Mouse (Mus musculus) kidney, postnatal 4 days (tissue): ENCODE measurements around the gene Tmem107.

Source experiments
- DNase-seq, 2 experiments: peaks; one replicate each; pipeline ENCODE4 v3.0.0; 2021; ENCODE audit warnings: mixed read lengths in 2 of 2

The Tmem107 gene

DNA sequence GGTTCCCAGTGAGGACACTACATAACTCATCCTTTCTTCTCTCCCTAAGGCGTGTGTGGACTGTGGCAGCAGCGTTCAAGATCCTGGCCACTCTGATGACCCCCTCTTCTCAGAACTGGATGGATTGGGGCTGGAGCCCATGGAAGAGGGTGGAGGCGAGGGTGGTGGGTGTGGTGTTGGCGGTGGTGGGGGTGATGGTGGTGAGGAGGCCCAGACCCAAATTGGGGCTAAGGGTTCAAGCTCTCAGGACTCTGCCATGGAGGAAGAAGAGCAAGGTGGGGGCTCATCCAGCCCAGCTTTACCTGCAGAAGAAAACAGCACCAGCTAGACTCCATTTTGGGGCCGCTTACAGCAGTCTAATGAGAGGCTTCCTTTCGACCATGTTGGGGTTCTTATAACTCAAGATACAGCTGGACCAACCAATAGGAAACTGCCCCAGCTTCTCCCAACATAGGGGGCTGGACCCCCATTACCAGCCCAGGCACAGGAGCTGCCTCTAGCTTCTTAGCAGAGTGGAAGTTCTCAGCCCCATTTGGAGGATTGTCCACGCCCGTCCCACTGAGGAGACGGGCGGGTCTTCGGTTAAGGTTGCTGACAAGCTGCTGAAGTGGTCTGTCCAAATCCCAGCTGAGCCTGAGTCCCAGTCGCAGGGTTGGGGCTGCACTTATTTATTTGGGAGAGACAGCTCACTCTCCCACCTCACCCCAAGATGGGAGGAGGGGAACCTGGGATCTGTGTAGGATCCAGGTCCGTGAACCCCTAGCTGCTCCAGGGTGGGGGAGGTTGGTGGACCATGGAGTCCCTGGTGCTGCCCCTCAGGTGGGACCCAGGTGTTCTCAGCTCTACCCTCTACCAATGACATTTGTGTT lies 38.7 kb downstream of the Tmem107 start:
- DNase-seq: no peak

DNA sequence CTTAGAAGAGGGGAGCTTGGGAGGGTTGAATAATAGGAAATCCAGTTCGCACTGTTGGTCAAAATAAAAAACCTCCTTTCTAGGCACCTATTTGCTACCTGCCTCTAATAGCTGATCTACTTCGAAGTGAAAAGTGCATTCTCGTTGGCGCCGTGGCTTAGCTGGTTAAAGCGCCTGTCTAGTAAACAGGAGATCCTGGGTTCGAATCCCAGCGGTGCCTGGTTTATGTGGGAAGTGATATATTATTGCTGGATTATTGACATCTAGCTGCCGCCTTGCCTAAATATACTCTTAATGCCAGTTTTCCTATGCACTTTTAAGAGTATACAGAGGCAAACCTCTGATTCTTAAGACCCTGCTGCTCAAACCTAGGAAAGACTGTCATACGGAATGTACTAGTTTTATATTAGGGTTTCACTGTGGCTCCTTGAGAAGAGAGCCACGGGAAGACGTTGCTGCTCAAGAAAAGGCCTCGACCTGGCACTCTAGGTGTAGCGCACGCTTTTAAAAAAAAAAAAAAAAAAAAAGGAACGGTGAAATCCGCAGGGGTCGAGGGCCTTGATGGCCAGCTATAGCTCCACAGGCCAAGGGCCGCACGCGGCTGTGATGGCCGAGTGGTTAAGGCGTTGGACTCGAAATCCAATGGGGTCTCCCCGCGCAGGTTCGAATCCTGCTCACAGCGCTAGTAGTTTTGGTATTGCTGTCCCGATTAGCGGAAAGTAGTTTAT lies 39.9 kb downstream of the Tmem107 start:
- peak; percentile 98 to 99 for DNase-seq

DNA sequence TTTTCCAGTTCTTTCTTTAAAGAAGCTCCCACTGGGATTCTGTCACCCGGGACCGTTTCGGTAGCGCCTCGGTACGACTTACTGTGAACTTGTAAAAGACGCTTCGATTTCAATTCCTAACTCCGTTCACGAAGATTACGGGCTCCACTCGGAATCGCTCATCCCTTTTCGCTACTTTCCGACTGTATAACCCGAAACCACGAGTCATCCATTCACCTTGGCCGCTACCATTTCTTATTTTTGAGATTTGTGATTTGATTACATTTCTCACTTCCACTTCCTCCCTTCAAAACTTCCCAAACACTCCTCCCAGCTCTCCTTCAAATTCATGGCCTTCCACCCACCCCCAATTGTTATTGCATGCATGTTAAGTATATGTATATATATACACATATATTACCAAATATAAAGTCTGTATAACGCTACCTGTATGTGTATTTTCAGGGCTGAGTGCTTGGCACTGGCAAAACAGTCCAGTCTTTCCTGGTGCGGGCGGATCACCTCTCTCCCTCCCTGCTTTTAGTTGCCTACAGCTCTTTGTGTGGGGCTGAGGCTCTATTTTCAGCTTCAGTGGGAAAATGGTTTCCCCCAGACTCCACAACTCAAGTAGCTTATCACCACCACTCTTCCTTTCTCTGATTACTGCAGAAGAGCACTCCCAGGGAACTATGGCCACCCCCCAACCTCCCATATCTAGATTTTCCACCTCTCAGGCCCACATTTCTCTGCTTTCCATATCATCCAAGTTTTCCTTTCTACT lies 40.6 kb downstream of the Tmem107 start:
- no peak for DNase-seq

- DNase-seq: no peak
Observed at GRCm38 (mm10) chr11:69111865-69112264, 41.3 kb downstream of the Tmem107 start.

DNA sequence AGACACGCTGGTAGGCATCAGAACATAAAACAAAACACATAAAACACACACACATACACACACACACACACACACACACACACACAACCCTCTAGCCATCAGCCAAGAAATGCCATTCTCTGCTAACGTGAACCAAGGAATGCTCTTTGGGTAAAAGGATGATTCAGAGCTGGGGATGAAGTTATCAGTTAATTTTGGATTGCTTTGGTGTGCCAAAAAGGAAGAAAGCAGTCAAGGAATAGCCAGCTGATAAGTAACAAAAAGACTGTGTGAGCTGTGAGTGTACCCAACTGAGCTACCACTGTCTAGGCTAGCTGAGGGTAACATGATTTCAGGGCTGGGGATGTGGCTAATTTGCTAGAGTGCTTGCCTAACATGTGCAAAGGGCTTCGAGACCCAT lies 43.4 kb downstream of the Tmem107 start:
- DNase-seq: no peak

DNA sequence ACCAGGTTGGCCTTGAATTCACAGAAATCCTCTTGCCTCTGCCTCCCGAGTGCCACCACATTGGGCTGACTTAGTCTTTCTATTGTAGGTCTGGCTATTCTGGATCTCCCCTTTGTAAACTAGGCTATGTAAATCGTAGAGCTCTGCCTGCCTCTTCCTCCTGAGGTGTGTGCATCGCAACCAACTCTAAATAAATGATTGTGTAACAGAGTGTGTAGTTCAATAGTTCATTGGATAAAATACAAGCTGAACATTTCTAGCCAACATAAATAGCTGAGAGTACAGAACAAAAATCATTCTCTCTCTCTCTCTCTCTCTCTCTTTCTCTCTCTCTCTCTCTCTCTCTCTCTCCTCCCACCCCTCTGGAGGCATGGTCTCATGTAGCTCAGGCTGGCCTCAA lies 44.0 kb downstream of the Tmem107 start:
- DNase-seq: no peak

- DNase-seq: no peak
Observed at GRCm38 (mm10) chr11:69116843-69117242, 46.2 kb downstream of the Tmem107 start.

DNA sequence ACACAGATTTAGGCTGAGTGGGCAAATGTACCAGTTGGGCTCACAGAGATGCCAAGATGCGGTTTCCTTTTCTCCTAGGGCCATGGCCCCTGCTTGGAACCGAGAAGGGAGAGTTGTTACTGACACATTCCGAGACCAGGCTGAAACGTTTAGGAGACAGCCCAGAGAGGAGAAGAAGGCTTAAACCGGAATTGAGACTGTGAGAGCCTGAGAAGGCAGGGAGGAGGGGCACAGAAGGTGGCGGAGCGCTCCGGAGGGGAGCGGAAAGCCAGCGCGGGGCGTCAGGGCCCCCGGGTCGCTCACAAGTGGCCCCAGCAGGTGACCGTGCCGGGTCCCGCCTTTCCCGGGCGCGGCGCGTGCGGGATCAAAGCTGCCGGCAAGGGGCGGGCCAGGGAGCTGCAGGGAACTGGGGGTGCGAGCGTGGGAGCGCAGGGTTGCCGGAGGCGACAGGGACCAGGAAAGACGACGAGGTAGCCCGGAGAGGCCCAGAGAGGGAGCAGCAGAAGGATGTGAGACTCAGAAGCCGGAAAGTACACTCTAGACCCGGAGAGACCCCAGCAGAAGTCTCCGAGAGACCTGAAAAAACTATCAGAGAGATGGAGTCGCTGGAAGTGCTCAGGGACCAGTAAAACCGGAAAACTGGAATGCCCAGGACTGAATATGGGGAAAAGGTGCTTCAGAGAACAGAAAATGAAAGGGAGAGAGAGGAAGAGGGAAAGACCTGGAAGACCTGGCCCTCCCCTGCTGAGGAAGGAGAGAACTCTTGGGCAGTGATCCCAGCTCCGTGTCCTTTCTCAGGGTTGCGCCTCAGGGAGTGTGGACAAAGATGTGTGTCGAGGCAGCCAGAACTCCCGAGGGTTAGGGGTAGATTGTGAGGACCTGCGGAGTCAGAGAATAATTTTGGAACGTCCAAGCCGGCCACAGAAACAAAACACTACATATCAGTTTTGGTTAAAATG lies 47.4 kb downstream of the Tmem107 start:
- peak; percentile 69 to 80 for DNase-seq

GRCm38 (mm10) chr11:69118765-69119164 lies 48.2 kb downstream of the Tmem107 start:
- peak; percentile 83 to 88 for DNase-seq

GRCm38 (mm10) chr11:69119446-69120155 lies 49.0 kb downstream of the Tmem107 start:
- no peak for DNase-seq

- DNase-seq: peak; percentile 48 to 57
Observed at GRCm38 (mm10) chr11:69120221-69121000, 49.8 kb downstream of the Tmem107 start, which contains the start of gene Hes7. Gene Hes7 (plus strand): TSS chr11:69120404.

DNA sequence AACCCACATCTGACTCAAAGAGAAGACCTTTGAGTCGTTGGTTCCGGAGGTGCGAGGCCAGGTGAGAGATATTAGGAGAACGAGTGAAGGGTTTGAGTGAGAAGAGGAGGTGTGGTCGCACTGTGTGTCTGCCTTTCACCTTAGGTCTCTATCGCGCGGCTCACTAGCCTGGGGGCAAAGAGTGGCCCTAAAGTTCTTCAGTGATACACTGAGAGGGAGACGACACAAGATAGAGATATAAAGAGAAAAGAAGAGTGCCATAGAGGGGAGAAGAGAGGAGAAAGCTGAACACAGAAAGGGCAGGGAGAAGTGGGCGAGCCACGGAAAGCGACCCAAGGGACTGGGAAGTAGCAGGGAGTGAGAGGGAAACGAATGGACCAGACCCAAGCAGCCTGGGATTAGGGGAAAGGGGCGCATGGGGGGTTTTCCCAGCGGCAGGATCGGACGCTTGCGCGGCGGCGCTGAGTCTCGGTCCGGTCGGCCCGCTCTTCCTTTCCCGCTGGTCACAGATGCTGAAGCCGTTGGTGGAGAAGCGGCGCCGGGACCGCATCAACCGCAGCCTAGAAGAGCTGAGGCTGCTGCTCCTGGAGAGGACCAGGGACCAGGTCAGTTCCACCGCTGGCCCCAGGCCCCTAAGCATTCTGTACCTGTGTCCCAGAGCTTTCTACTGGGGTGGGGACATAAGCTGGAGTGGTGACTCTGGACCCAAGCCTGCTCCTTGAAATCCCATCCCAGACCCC lies 50.6 kb downstream of the Tmem107 start:
- peak; percentile 48 to 62 for DNase-seq

GRCm38 (mm10) chr11:69121741-69122335 lies 51.2 kb downstream of the Tmem107 start:
- no peak for DNase-seq

DNA sequence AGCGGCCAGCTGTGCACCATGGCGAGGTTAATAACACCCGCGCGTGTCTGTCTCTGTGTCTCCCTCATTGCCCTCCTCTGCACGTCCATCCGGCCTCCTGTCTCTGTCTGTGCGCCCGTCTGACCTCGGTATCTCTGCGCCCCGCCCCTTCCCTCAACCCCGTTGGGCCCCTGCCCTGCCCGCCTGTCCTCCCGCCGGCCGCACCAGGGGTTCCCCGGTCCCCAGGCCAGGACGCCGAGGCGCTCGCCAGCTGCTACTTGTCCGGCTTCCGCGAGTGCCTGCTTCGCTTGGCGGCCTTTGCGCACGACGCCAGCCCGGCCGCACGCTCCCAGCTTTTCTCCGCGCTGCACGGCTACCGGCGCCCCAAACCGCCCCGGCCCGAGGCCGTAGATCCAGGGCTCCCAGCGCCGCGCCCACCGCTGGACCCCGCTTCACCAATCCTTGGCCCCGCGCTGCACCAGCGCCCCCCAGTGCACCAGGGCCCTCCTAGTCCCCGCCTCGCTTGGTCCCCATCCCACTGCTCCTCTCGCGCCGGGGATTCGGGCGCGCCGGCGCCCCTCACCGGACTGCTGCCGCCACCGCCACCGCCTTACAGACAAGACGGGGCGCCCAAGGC lies 51.8 kb downstream of the Tmem107 start, which contains the start of gene 9130213A22Rik:
Gene 9130213A22Rik, minus strand, starts transcription at position 254 of the 616 bp plus-strand sequence.
- peak; percentile 92 to 95 for DNase-seq
